Mouse (Mus musculus): ENCODE measurements around the gene Rnf187.

DNA sequence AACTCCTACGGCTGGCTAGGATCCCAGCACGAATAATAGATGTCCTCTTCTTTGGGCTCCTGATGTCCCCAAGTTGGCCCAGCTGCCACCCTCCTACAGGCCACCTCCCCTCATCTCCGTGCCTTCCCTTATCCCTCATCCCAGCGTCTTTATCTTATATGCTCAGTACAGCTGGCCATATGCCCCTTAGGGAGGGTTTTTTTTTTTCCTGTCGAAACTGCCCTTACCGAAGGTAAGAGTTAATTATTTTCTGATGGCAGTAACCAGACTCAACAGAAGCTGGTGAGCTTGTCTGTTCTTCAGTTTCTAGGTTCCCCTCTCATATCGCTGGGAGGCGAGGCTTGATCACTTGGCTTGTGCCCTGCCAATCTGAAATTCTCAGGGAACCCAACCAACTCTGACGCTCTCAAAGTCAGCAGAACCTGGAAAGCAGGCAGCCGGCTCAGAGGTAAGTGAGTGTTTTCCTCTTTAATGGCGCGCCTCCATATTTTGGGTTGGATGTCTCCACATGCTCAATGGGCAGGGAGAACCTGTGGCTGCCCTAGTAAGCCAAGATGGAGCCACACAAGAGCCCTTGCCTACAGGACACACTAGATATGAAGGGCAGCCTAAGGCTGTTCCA, 20.9 kb downstream of the Rnf187 start, which contains the start of gene Btnl10:
- TF ChIP-seq CTCF (IDR thresholded peaks at IDR 0.05; ENCODE audit: extremely low read depth, insufficient read length, insufficient replicate concordance, low read depth, low read length) (no peak), POLR2A (IDR thresholded peaks at IDR 0.05; ENCODE audit: low read depth, low read length) (no peak)

Data from small intestine, adult 2 months (tissue).